ENCODE assay signal across 9 mouse cellular contexts in genomic region chr8:57321898-57322895, GRCm38 (mm10). TPM values are rescaled to one million over a fixed set of nuclear protein-coding genes. Genes with fewer than 3 reads are reported as not detected.
DNase-seq lines count a peak whose midpoint lies in the region; ATAC-seq and TF ChIP-seq lines count a peak whose summit lies in the region.
"Had no signal": no experiment of that assay in that cellular context is flagged by ENCODE, and none has a peak within 500 bp of the region (broad histone marks: within the 10 kb centered on the region; RNA-seq: fewer than 3 reads in every experiment).

No protein-coding gene starts in this region.

- H3K79me2 ChIP-seq in liver, adult 2 months (ENCODE audit: control insufficient read depth, insufficient read depth, low read length): no peaks in the 10 kb centered on the region

- WGBS in liver, adult 2 months: 3% methylated on average over 63 of the region's 64 CpGs
- WGBS in limb, embryonic 11.5 days: under 1% methylated on average over 61 of the region's 64 CpGs
- under 1% methylated on average over 54 of the region's 64 CpGs for WGBS in neural tube, embryonic 15.5 days

- peak overlapping the region; percentile 56 for H3K9ac ChIP-seq in liver, adult 2 months (ENCODE audit: low read depth, low read length)
- H3K9ac ChIP-seq in limb, embryonic 11.5 days (ENCODE audit: low read length): peak overlapping the region; percentile 99
- H3K9ac ChIP-seq in neural tube, embryonic 15.5 days (replicated peaks): no peak overlapping the region

- H3K4me3 ChIP-seq in liver, adult 2 months (ENCODE audit: insufficient read depth, low read depth, low read length): peak overlapping the region; percentile 64
- peak overlapping the region; percentile 85 for H3K4me3 ChIP-seq in limb, embryonic 11.5 days (ENCODE audit: low read depth, low read length)
- peak overlapping the region; percentile 30 for H3K4me3 ChIP-seq in neural tube, embryonic 15.5 days (replicated peaks)

- no peaks in the 10 kb centered on the region for H3K9me3 ChIP-seq in limb, embryonic 11.5 days (ENCODE audit: control insufficient read depth, low read length)
- no peaks in the 10 kb centered on the region for H3K9me3 ChIP-seq in neural tube, embryonic 15.5 days (replicated peaks)

- peak; percentile 16; the same call in 1 of the 2 replicates for ATAC-seq in granulocyte monocyte progenitor cell, adult 5-6 weeks (replicated peaks; ENCODE audit: poor library complexity, severe bottlenecking)
- peak; percentile 32; the same call in 1 of the 2 replicates for ATAC-seq in limb, embryonic 11.5 days (ENCODE audit: insufficient number of reproducible peaks, low FRiP score, low TSS enrichment, low read depth)
- ATAC-seq in neural tube, embryonic 15.5 days (ENCODE audit: low FRiP score): peak; percentile 24; the same call in 1 of the 2 replicates

- peak overlapping the region; percentile 25 for H3K27ac ChIP-seq in liver, adult 2 months (replicated peaks; ENCODE audit: insufficient read depth, low read depth, low read length)
- peak overlapping the region; percentile 99 for H3K27ac ChIP-seq in limb, embryonic 11.5 days (replicated peaks; ENCODE audit: low read depth, low read length)
- H3K27ac ChIP-seq in neural tube, embryonic 15.5 days (replicated peaks): no peak overlapping the region

- no peaks in the 10 kb centered on the region for H3K4me1 ChIP-seq in liver, adult 2 months (ENCODE audit: control insufficient read depth, insufficient read depth, low read length)
- peaks cover 3% of the 10 kb centered on the region; the same call in 1 of the 2 replicates for H3K4me1 ChIP-seq in limb, embryonic 11.5 days (ENCODE audit: control insufficient read depth, insufficient read depth, low read length)
- peaks cover 16% of the 10 kb centered on the region for H3K4me1 ChIP-seq in neural tube, embryonic 15.5 days

- TF ChIP-seq CTCF in liver, adult 2 months (IDR thresholded peaks at IDR 0.05; ENCODE audit: low read depth, low read length): no peak

- TF ChIP-seq POLR2A in liver, adult 2 months (IDR thresholded peaks at IDR 0.05; ENCODE audit: extremely low read depth, insufficient read depth, low read length): no peak

- H3K4me2 ChIP-seq in limb, embryonic 11.5 days (ENCODE audit: low read depth, severe bottlenecking): peak overlapping the region; percentile 61
- H3K4me2 ChIP-seq in neural tube, embryonic 15.5 days: peak overlapping the region; percentile 55

- intact Hi-C loops in left cerebral cortex, postnatal 4 days (cut with DNase I): loop anchor here (10.0 kb wide), 2 partner anchors 437 to 637 kb away; no protein-coding TSS in a partner anchor

- H3K27me3 ChIP-seq in liver, adult 2 months (ENCODE audit: control insufficient read depth, insufficient read depth, low read length): peaks cover 20% of the 10 kb centered on the region
- peaks cover 11% of the 10 kb centered on the region for H3K27me3 ChIP-seq in limb, embryonic 11.5 days (ENCODE audit: control insufficient read depth, insufficient read depth, low read length)
- peaks cover 93% of the 10 kb centered on the region for H3K27me3 ChIP-seq in neural tube, embryonic 15.5 days (replicated peaks)

- H3K36me3 ChIP-seq in liver, adult 2 months (ENCODE audit: control insufficient read depth, insufficient read depth, low read length): no peaks in the 10 kb centered on the region
- H3K36me3 ChIP-seq in limb, embryonic 11.5 days (ENCODE audit: control insufficient read depth, insufficient read depth, low read length): no peaks in the 10 kb centered on the region; the same call in 1 of the 2 replicates
- H3K36me3 ChIP-seq in neural tube, embryonic 15.5 days: no peaks in the 10 kb centered on the region
- H3K36me3 ChIP-seq: G1E had no signal

- no peak for DNase-seq in liver, adult 2 months (ENCODE audit: extremely low read depth, low read depth, low spot score)
- DNase-seq in liver: no peak
- DNase-seq in limb, embryonic 11.5 days (ENCODE audit: low spot score): peak; percentile 73
- DNase-seq in layer of hippocampus, adult 9-10 months (ENCODE audit: low spot score): no peak
- no peak for DNase-seq in left cerebral cortex, postnatal 4 days
- no peak for DNase-seq in thymus, postnatal 0 days (ENCODE audit: low spot score)

RNA-seq across cellular contexts. Expression of gene Hand2, which starts 1.4 kb away (rescaled TPM):
- total RNA-seq in liver, adult 2 months (2014; rRNA removed): 1.9 and 2.0 TPM in 2 replicates
- 3.9 and 4.1 TPM in 2 replicates for polyA plus RNA-seq in liver, adult 2 months (2012; rRNA removed)
- total RNA-seq in granulocyte monocyte progenitor cell, adult 5-6 weeks (2014; fragmentation: Nextera tagmentation): not detected in 2 replicates
- not detected in 2 replicates for total RNA-seq in granulocyte monocyte progenitor cell, adult 5-6 weeks (2017)
- polyA plus RNA-seq in limb, embryonic 11.5 days (2014; fragmentation: Nextera tagmentation; extraction: Ambion mirVana): 27.3 and 30.3 TPM in 2 replicates
- polyA plus RNA-seq in neural tube, embryonic 15.5 days (2015; fragmentation: Nextera tagmentation; extraction: Ambion mirVana): 1.0 TPM in 1 of 2 replicates, not detected in the other
- total RNA-seq in left cerebral cortex, postnatal 4 days (2021): not detected
- polyA plus RNA-seq in thymus, postnatal 0 days (2015; fragmentation: Nextera tagmentation; extraction: Ambion mirVana): 0.12 and 0.26 TPM in 2 replicates
- total RNA-seq: G1E had no signal
- polyA plus RNA-seq: G1E had no signal

Comparison
In these comparisons a context has a peak if more than half of its experiments do, and no peak if none do; other contexts are left out.
1. H3K4me3 ChIP-seq: peak in every context shown above with its lines; median percentile 85 in limb, embryonic 11.5 days; 64 in liver, adult 2 months; 30 in neural tube, embryonic 15.5 days.